In the genomic region with DNA sequence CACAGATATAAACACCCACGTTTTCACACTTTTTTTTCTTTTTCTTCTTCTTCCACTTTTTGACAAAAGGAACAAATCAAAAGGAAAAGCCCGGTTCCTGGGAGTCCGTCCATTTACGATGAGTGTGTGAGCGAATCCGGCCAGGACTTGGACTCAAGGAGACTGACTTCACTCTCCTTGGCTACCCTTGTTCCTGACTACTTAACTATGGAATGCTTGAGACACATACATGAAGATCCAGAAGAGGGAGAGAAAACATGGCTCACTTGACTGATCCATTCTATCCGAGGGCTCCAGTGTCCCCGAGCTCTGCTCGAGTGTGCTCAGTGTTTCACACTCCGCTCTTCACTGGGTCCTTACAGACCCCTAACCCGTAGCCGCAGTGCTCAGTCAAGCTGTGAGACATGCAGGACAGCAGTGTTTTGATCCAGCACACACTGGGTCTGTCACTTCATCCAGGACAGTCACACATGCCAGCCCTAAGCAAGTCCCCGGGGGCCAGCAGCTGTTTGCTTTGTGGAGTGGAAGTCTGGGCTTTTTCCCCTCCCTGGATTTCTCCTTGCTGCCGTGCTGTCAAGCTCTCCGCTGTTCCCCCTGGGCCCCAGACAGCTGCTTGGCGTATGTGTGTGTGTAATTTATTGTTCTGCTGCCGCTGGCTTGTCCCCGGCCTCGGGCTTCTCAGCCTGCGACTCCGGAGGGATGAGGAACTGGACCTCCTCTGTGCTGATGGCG, we compare ENCODE assay signal across 8 mouse cellular contexts. TPM values are rescaled to one million over a fixed set of nuclear protein-coding genes. Genes with fewer than 3 reads are reported as not detected.
DNase-seq lines count a peak whose midpoint lies in the region; ATAC-seq and TF ChIP-seq lines count a peak whose summit lies in the region.

No protein-coding gene starts in this region.

- DNase-seq in lung, postnatal 25 days (ENCODE audit: low spot score), result no peak
- peak; percentile 73 for DNase-seq in gastrocnemius, postnatal 10 days
- DNase-seq in hindbrain, embryonic 14.5 days (ENCODE audit: low spot score), result peak; percentile 53
- DNase-seq in cerebellum, adult 2 months, result no peak
- DNase-seq in thymus, postnatal 25 days, result no peak

- 33% methylated on average over 22 of the region's 22 CpGs for WGBS in lung, embryonic 16.5 days
- 52% methylated on average over 22 of the region's 22 CpGs for WGBS in hindbrain, embryonic 14.5 days
- 38% methylated on average over 22 of the region's 22 CpGs for WGBS in neural tube, embryonic 13.5 days
- WGBS in cerebellum, adult 2 months, result 56% methylated on average over 22 of the region's 22 CpGs

- peaks cover 19% of the 10 kb centered on the region for H3K36me3 ChIP-seq in lung, embryonic 16.5 days (ENCODE audit: control insufficient read depth, insufficient read depth, low read length)
- H3K36me3 ChIP-seq in hindbrain, embryonic 14.5 days (replicated peaks; ENCODE audit: control insufficient read depth, insufficient read depth), result peaks cover 41% of the 10 kb centered on the region
- peaks cover 47% of the 10 kb centered on the region for H3K36me3 ChIP-seq in neural tube, embryonic 13.5 days

- peak overlapping the region; percentile 23; the same call in 1 of the 2 replicates for H3K27ac ChIP-seq in lung, embryonic 16.5 days (ENCODE audit: low read length)
- H3K27ac ChIP-seq in hindbrain, embryonic 14.5 days, result peak overlapping the region; percentile 77
- peak overlapping the region; percentile 86 for H3K27ac ChIP-seq in neural tube, embryonic 13.5 days (replicated peaks)
- no peak overlapping the region for H3K27ac ChIP-seq in cerebellum, adult 2 months (ENCODE audit: insufficient read depth, low read length)

- peaks cover 12% of the 10 kb centered on the region for H3K4me1 ChIP-seq in lung, embryonic 16.5 days (replicated peaks; ENCODE audit: control insufficient read depth, insufficient read depth, low read length)
- H3K4me1 ChIP-seq in hindbrain, embryonic 14.5 days (replicated peaks; ENCODE audit: control insufficient read depth, insufficient read depth, low read length), result peaks cover 9% of the 10 kb centered on the region
- H3K4me1 ChIP-seq in neural tube, embryonic 13.5 days (replicated peaks), result peaks cover 26% of the 10 kb centered on the region
- peaks cover 11% of the 10 kb centered on the region for H3K4me1 ChIP-seq in cerebellum, adult 2 months (ENCODE audit: control insufficient read depth, insufficient read depth, low read length)

- TF ChIP-seq POLR2A in cerebellum, adult 2 months (IDR thresholded peaks at IDR 0.05; ENCODE audit: borderline replicate concordance, insufficient read depth, low read length), result no peak

- H3K9me3 ChIP-seq in lung, embryonic 16.5 days (ENCODE audit: control insufficient read depth, low read length), result no peaks in the 10 kb centered on the region
- peaks cover 2% of the 10 kb centered on the region; the same call in 1 of the 2 replicates for H3K9me3 ChIP-seq in hindbrain, embryonic 14.5 days (ENCODE audit: control insufficient read depth, low read length)
- no peaks in the 10 kb centered on the region for H3K9me3 ChIP-seq in neural tube, embryonic 13.5 days

- TF ChIP-seq CTCF in cerebellum, adult 2 months (IDR thresholded peaks at IDR 0.05; ENCODE audit: borderline replicate concordance, insufficient read depth, low read depth, low read length), result no peak

- H3K4me3 ChIP-seq in lung, embryonic 16.5 days (ENCODE audit: low read length), result no peak overlapping the region
- no peak overlapping the region for H3K4me3 ChIP-seq in hindbrain, embryonic 14.5 days (replicated peaks; ENCODE audit: low read length)
- H3K4me3 ChIP-seq in neural tube, embryonic 13.5 days, result peak overlapping the region; percentile 18
- H3K4me3 ChIP-seq in cerebellum, adult 2 months (replicated peaks; ENCODE audit: insufficient read depth, low read depth, low read length), result no peak overlapping the region

- peak; percentile 78 for ATAC-seq in lung, embryonic 16.5 days (ENCODE audit: low read depth)
- peak; percentile 71 for ATAC-seq in hindbrain, embryonic 14.5 days (ENCODE audit: low FRiP score)
- ATAC-seq in neural tube, embryonic 13.5 days (ENCODE audit: low read depth), result peak; percentile 79
- no peak for ATAC-seq in activated CD4-positive, CD25-positive, alpha-beta regulatory T cell, adult 4 months

- peak overlapping the region; percentile 23; the same call in 1 of the 2 replicates for H3K4me2 ChIP-seq in lung, embryonic 16.5 days (ENCODE audit: low read depth, low read length)
- peak overlapping the region; percentile 34 for H3K4me2 ChIP-seq in hindbrain, embryonic 14.5 days (replicated peaks)
- H3K4me2 ChIP-seq in neural tube, embryonic 13.5 days, result peak overlapping the region; percentile 47

- no peak overlapping the region for H3K9ac ChIP-seq in lung, embryonic 16.5 days (ENCODE audit: low read length)
- peak overlapping the region; percentile 25; the same call in 1 of the 2 replicates for H3K9ac ChIP-seq in hindbrain, embryonic 14.5 days
- H3K9ac ChIP-seq in neural tube, embryonic 13.5 days, result peak overlapping the region; percentile 54

- no peaks in the 10 kb centered on the region for H3K27me3 ChIP-seq in lung, embryonic 16.5 days (ENCODE audit: control insufficient read depth, insufficient read depth, low read depth, low read length)
- no peaks in the 10 kb centered on the region for H3K27me3 ChIP-seq in hindbrain, embryonic 14.5 days (ENCODE audit: control insufficient read depth, insufficient read depth, low read length)
- no peaks in the 10 kb centered on the region for H3K27me3 ChIP-seq in neural tube, embryonic 13.5 days
- no peaks in the 10 kb centered on the region for H3K27me3 ChIP-seq in cerebellum, adult 2 months (ENCODE audit: control insufficient read depth, insufficient read depth, low read length)

RNA-seq across cellular contexts. Expression of a gene that starts 10.6 kb away (rescaled TPM):
- polyA plus RNA-seq in lung, embryonic 16.5 days (2015; fragmentation: Nextera tagmentation; extraction: Ambion mirVana), result 23.8 and 25.1 TPM in 2 replicates
- total RNA-seq in gastrocnemius, postnatal 10 days (2021), result 1 to 10 TPM; 7.4 to 8.2 TPM
- polyA plus RNA-seq in hindbrain, embryonic 14.5 days (2014; fragmentation: Nextera tagmentation; extraction: Ambion mirVana), result 36.0 and 36.5 TPM in 2 replicates
- 36.6 and 37.4 TPM in 2 replicates for polyA plus RNA-seq in neural tube, embryonic 13.5 days (2015; fragmentation: Nextera tagmentation; extraction: Ambion mirVana)
- 33.0 and 34.3 TPM in 2 replicates for polyA plus RNA-seq in cerebellum, adult 2 months (2012; rRNA removed)
- 10 to 100 TPM; 20.5 to 21.3 TPM for polyA plus RNA-seq in activated CD4-positive, CD25-positive, alpha-beta regulatory T cell, adult 4 months (2017; shearing (Covaris generic))

RNA-seq across cellular contexts. Expression of a gene that starts 16.0 kb away (rescaled TPM):
- polyA plus RNA-seq in lung, embryonic 16.5 days (2015; fragmentation: Nextera tagmentation; extraction: Ambion mirVana), result 3.3 and 3.5 TPM in 2 replicates
- 1 to 10 TPM; 3.8 to 4.3 TPM for total RNA-seq in gastrocnemius, postnatal 10 days (2021)
- 3.6 and 3.9 TPM in 2 replicates for polyA plus RNA-seq in hindbrain, embryonic 14.5 days (2014; fragmentation: Nextera tagmentation; extraction: Ambion mirVana)
- 4.2 and 5.9 TPM in 2 replicates for polyA plus RNA-seq in neural tube, embryonic 13.5 days (2015; fragmentation: Nextera tagmentation; extraction: Ambion mirVana)
- polyA plus RNA-seq in cerebellum, adult 2 months (2012; rRNA removed), result 5.5 and 6.2 TPM in 2 replicates
- 1 to 10 TPM; 2.3 to 2.4 TPM for polyA plus RNA-seq in activated CD4-positive, CD25-positive, alpha-beta regulatory T cell, adult 4 months (2017; shearing (Covaris generic))

RNA-seq across cellular contexts. Expression of a gene that starts 28.4 kb away (rescaled TPM):
- 62.8 and 64.4 TPM in 2 replicates for polyA plus RNA-seq in lung, embryonic 16.5 days (2015; fragmentation: Nextera tagmentation; extraction: Ambion mirVana)
- total RNA-seq in gastrocnemius, postnatal 10 days (2021), result 1 to 10 TPM; 4.9 to 7.7 TPM
- polyA plus RNA-seq in hindbrain, embryonic 14.5 days (2014; fragmentation: Nextera tagmentation; extraction: Ambion mirVana), result 6.6 and 8.3 TPM in 2 replicates
- polyA plus RNA-seq in neural tube, embryonic 13.5 days (2015; fragmentation: Nextera tagmentation; extraction: Ambion mirVana), result 7.6 and 9.9 TPM in 2 replicates
- polyA plus RNA-seq in cerebellum, adult 2 months (2012; rRNA removed), result 0.02 and 0.03 TPM in 2 replicates
- polyA plus RNA-seq in activated CD4-positive, CD25-positive, alpha-beta regulatory T cell, adult 4 months (2017; shearing (Covaris generic)), result 10 to 100 TPM; 17.4 to 18.1 TPM

Comparison
In these comparisons a context has a peak if more than half of its experiments do, and no peak if none do; other contexts are left out.
1. DNase-seq: peak in gastrocnemius, postnatal 10 days (single experiment) and hindbrain, embryonic 14.5 days (single experiment); none in lung, postnatal 25 days (single experiment), cerebellum, adult 2 months (0 of 2) and thymus, postnatal 25 days (single experiment).
2. Peak in every context shown above with its lines, with median percentiles within 50 percentile points of each other: H3K4me2 ChIP-seq.